Mouse (Mus musculus): Measurements from ENCODE around the gene Socs2. TPM values are rescaled to one million over a fixed set of nuclear protein-coding genes. Genes with fewer than 3 reads are reported as not detected.

Socs2 gene
- total RNA-seq (2021) (10 to 100 TPM; 10.7 to 22.7 TPM), polyA plus RNA-seq (2012; rRNA removed) (41.4 and 52.0 TPM in 2 replicates)
- long read RNA-seq, transcript Socs2-201 (3 exons, 2,222 nt): major isoform, 8 of 11 reads
- long read RNA-seq, partial matches to known transcripts: 0 of 11 reads
- long read RNA-seq, other reads (novel, unspliced or antisense): 3 of 11 reads

GRCm38 (mm10) chr10:95416685-95417495, at the start of gene Socs2:
Socs2 (minus strand) TSS chr10:95417180.
- DNase-seq: peak; percentile 97

GRCm38 (mm10) chr10:95465485-95465896, 48.5 kb upstream of the Socs2 start:
- peak; percentile 56 for DNase-seq

GRCm38 (mm10) chr10:95464527-95464926, 47.5 kb upstream of the Socs2 start:
- no peak for DNase-seq

- DNase-seq: no peak
Measured at GRCm38 (mm10) chr10:95462231-95462630, 45.3 kb upstream of the Socs2 start.

- DNase-seq: no peak
Measured at GRCm38 (mm10) chr10:95461053-95461553, 44.1 kb upstream of the Socs2 start.

GRCm38 (mm10) chr10:95458050-95458806, 41.2 kb upstream of the Socs2 start:
- peak; percentile 22 for DNase-seq

GRCm38 (mm10) chr10:95457367-95458049, 40.5 kb upstream of the Socs2 start:
- no peak for DNase-seq

- DNase-seq: no peak
Measured at GRCm38 (mm10) chr10:95456103-95456502, 39.1 kb upstream of the Socs2 start.

GRCm38 (mm10) chr10:95453282-95453681, 36.3 kb upstream of the Socs2 start:
- DNase-seq: no peak

GRCm38 (mm10) chr10:95449033-95449432, 32.1 kb upstream of the Socs2 start:
- DNase-seq: no peak

GRCm38 (mm10) chr10:95447954-95448353, 31.0 kb upstream of the Socs2 start:
- DNase-seq: no peak

- DNase-seq: no peak
Measured at GRCm38 (mm10) chr10:95445104-95446056, 28.4 kb upstream of the Socs2 start.

GRCm38 (mm10) chr10:95442334-95442733, 25.4 kb upstream of the Socs2 start:
- DNase-seq: no peak

- no peak for DNase-seq
Measured at GRCm38 (mm10) chr10:95440566-95440965, 23.6 kb upstream of the Socs2 start.

- no peak for DNase-seq
Measured at GRCm38 (mm10) chr10:95439718-95440339, 22.8 kb upstream of the Socs2 start.

GRCm38 (mm10) chr10:95438941-95439340, 22.0 kb upstream of the Socs2 start:
- DNase-seq: no peak

GRCm38 (mm10) chr10:95430271-95430670, 13.3 kb upstream of the Socs2 start:
- DNase-seq: no peak

- no peak for DNase-seq
Measured at GRCm38 (mm10) chr10:95429111-95429510, 12.1 kb upstream of the Socs2 start.

- DNase-seq: no peak
Measured at GRCm38 (mm10) chr10:95426207-95427115, 9.5 kb upstream of the Socs2 start.

All from adrenal gland, adult 2 months (tissue).